Mouse (Mus musculus) ES-E14 (cell line): Measurements from ENCODE around the gene Ms4a18. TPM values are rescaled to one million over a fixed set of nuclear protein-coding genes. Genes with fewer than 3 reads are reported as not detected.

Source experiments
- DNase-seq: peaks from one replicate; pipeline ENCODE4 v3.0.0-alpha.2; 2013; ENCODE audit warnings: low read depth, low spot score
- H3K27ac ChIP-seq: 2 replicates; pipeline ENCODE4 v1.5.1; 2012; ENCODE audit warnings: low read depth, mild to moderate bottlenecking, low read length, moderate library complexity, mixed read lengths; ENCODE audit not compliant: poor library complexity, insufficient read depth, severe bottlenecking
- H3K36me3 ChIP-seq: 2 replicates; pipeline ENCODE4 v1.6.1; 2012; ENCODE audit warnings: mild to moderate bottlenecking, low read length, moderate library complexity, mixed read lengths; ENCODE audit not compliant: control insufficient read depth, poor library complexity, insufficient read depth, severe bottlenecking
- H3K4me1 ChIP-seq, 2 experiments: fragments of 150-350 bp in 1 of 2; sonication (generic) in 1 of 2; 2 replicates each; pipeline ENCODE4 v1.6.1; 2012; ENCODE audit warnings: low read length in 2 of 2, mild to moderate bottlenecking in 1 of 2, mixed read lengths in 1 of 2; ENCODE audit not compliant: control insufficient read depth in 2 of 2, insufficient read depth in 2 of 2, poor library complexity in 1 of 2
- H3K4me3 ChIP-seq, 2 experiments: fragments of 150-350 bp in 1 of 2; sonication (generic) in 1 of 2; 2 replicates each; pipeline ENCODE4 v1.5.1; 2012; ENCODE audit warnings: low read length in 2 of 2, low read depth in 1 of 2, mild to moderate bottlenecking in 1 of 2, mixed read lengths in 1 of 2; ENCODE audit not compliant: insufficient read depth in 1 of 2, poor library complexity in 1 of 2, severe bottlenecking in 1 of 2
- H3K9ac ChIP-seq: 2 replicates; pipeline ENCODE4 v1.6.1; 2012; ENCODE audit warnings: low read depth, mild to moderate bottlenecking, low read length, mixed read lengths; ENCODE audit not compliant: poor library complexity, insufficient read depth, severe bottlenecking
- H3K9me3 ChIP-seq: fragments of 150-350 bp; sonication (generic); 2 replicates; pipeline ENCODE4 v1.6.1; 2012; ENCODE audit warnings: low read depth, mild to moderate bottlenecking, low read length; ENCODE audit not compliant: control insufficient read depth, insufficient read depth
- CHD2 ChIP-seq: IDR thresholded peaks from 2 replicates; pipeline ENCODE4 v1.6.1; 2014; ENCODE audit warnings: mild to moderate bottlenecking, low read depth, low read length, inconsistent platforms
- HCFC1 ChIP-seq: IDR thresholded peaks from 2 replicates; pipeline ENCODE4 v1.6.1; 2012; ENCODE audit warnings: low read length, inconsistent platforms, borderline replicate concordance; ENCODE audit not compliant: insufficient read depth
- MAFK ChIP-seq: IDR thresholded peaks from 2 replicates; pipeline ENCODE4 v1.6.1; 2014; ENCODE audit warnings: mild to moderate bottlenecking, low read depth, low read length, inconsistent platforms; ENCODE audit not compliant: insufficient read depth
- ZC3H11A ChIP-seq: IDR thresholded peaks from 2 replicates; pipeline ENCODE4 v1.6.1; 2012; ENCODE audit warnings: low read depth, mild to moderate bottlenecking, inconsistent platforms, low read length, borderline replicate concordance
- ZNF384 ChIP-seq: IDR thresholded peaks from 2 replicates; pipeline ENCODE4 v1.6.1; 2012; ENCODE audit warnings: low read depth, low read length, inconsistent platforms
- in situ Hi-C, 2 experiments: fragments of 600-800 bp; cut with MboI; formaldehyde crosslinking; loops; one replicate each; pipeline ENCODE4 v1.15.1; 2025; ENCODE audit warnings: low sequenced_read_pairs in 2 of 2, inconsistent platforms in 1 of 2; ENCODE audit not compliant: unreplicated experiment in 2 of 2
- total RNA-seq: library from RNA; depleted of rRNA; stranded (reverse); fragments of 300-350 nt; gene quantifications from 2 replicates; pipeline ENCODE4 v1.2.3, GENCODE M21; 2012

The Ms4a18 gene
- total RNA-seq, 1 experiment, result not detected

DNA sequence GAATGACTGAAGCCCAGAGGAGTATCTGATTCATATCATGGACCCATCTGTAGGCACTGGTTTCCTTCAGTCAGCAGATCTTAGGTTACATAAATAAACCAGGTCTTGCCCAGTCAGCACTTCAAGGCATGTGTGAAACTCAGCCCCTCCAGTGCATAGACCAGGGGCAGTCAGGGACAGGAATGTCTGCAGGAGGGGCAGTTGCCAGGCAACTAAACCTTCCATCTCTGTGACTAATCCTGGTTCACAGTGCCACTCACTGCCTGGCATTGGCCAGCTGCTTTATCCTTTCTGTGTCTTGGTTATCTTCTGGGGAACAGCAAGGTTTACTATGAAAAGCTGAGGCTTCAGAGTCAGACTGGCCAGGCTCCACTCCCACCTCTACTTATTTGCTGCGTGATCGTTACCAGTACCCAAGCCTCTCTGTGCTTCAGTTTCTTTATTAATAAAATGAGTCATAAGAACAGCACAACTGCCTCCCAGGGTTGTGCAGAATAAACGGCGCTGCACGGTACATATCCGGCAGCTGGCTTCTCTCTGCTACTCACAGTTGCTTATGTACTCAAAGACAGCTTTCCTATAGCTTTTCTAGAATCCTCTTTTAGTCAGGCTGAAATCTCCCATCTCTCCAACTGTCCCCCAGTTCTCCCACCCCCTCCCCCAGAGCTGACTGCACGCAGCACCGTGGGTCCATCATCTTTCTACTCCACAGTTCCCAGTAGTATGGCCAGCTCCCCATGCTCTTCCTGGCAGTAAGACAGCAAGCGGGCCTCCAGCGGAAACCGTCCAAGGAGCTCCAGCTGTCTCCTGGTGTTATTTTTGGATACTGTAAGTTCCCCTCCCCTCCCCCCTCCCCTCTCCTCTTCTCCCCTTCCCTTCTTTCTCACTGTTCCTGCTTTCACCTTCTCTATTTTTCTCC is 65.6 kb downstream of the Ms4a18 start:
- Histone ChIP-seq H3K36me3 (no peaks in the 10 kb centered on the region), H3K9me3 (no peaks in the 10 kb centered on the region), H3K27ac (no peak overlapping the region), H3K4me3 (no peak overlapping the region), H3K9ac (no peak overlapping the region), H3K4me1 (peaks cover 6 to 10% of the 10 kb centered on the region in 2 experiments; a peak in 3 of 4 replicates)
- no peak for DNase-seq
- in situ Hi-C loops, result loop anchor here in 1 of 2 experiments (25.0 kb wide), 1 partner anchor 240 kb away; no protein-coding TSS in a partner anchor
- TF ChIP-seq ZC3H11A (no peak), MAFK (peak; percentile 62; the same call in 1 of the 2 replicates)

DNA sequence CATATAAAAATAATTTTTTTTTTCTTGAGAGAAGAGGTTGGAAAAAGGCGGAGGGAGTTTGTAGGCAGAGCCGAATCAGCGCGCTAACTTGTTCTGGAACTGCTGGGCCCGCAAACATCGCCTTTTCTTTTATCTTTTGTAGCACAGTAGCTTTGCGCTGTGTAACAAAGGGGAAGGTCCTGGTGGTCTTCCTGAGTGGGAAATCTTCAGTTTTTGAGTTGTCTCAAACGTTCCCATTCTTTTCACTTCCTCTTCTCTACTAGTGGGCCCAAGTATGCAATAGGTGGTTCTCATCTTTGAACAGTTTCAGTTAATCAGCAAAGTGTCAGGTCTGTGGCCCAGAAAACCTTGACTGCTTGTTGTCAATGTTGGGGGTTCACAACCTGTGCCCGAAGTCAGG is 68.3 kb downstream of the Ms4a18 start:
- no peak for DNase-seq
- Histone ChIP-seq H3K4me3 (peak overlapping the region; percentile 17 to 68; a peak in 3 of 4 replicates), H3K27ac (no peak overlapping the region; the same call in 1 of the 2 replicates), H3K4me1 (peaks cover 7 to 17% of the 10 kb centered on the region in 2 experiments; a peak in 3 of 4 replicates), H3K36me3 (peaks cover 16% of the 10 kb centered on the region), H3K9me3 (no peaks in the 10 kb centered on the region), H3K9ac (peak overlapping the region; percentile 63; the same call in 1 of the 2 replicates)
- TF ChIP-seq ZC3H11A (no peak), MAFK (no peak), CHD2 (no peak), HCFC1 (no peak), ZNF384 (no peak)
- in situ Hi-C loops, result no loop called here

DNA sequence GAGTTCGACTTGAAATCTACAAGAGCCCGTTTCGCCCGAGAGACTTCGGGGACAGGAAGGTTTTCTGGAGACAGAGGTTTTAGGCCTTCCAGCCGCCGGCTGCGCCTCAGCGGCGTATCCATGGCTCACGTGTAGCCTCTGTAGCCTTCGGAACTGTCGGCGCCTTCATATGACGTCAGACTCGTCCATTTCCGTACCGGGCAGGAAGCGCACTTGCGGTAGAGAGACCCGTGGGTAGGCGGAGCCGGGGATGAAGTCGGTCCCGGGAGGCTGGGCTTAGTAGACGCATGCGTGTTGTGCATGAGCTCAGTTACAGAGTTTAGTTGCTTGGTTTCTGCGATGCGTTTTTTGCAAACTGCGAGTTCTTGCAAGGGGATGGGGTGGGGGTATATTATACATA is 68.7 kb downstream of the Ms4a18 start, which contains the start of gene Ccdc86:
TSS of gene Ccdc86 (minus strand) at position 155 of the 400 bp plus-strand sequence.
- peak; percentile 97 for DNase-seq
- in situ Hi-C loops, result no loop called here
- no peaks in the 10 kb centered on the region for H3K9me3 ChIP-seq
- peaks cover 7 to 17% of the 10 kb centered on the region in 2 experiments; a peak in 3 of 4 replicates for H3K4me1 ChIP-seq
- peak within 1 kb of the TSS; percentile 3 for H3K27ac ChIP-seq
- TF ChIP-seq HCFC1 (peak; percentile 87), ZC3H11A (no peak), ZNF384 (0 out of 2 replicates have a peak, but pooled peaks have one; percentile 34), MAFK (no peak), CHD2 (no peak)
- peak within 1 kb of the TSS; percentile 89 for H3K9ac ChIP-seq
- peaks cover 21% of the 10 kb centered on the region for H3K36me3 ChIP-seq
- peak within 1 kb of the TSS; percentile 68 to 89 for H3K4me3 ChIP-seq

DNA sequence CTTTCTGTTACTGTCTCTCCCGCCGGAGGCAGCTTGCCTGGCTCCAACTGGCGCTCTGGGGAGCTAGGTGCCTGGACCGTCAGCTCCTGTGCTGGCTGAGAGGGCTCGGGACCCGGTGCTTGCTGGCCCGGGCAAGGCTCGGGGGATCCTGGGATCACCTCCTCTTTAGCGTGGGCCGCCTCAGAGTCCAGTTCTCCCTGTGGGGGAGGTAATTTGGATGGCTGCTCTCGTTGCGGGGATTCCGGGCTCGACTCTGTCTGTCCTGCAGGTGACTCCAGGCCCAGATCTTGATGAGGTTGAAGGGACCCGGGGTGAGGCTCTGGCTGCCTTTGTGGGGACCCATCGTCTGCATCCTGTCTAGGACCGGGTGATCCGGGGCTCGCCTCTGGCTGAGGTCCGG is 69.4 kb downstream of the Ms4a18 start:
- DNase-seq, result no peak
- Histone ChIP-seq H3K9ac (peak overlapping the region; percentile 89), H3K4me1 (peaks cover 7 to 17% of the 10 kb centered on the region in 2 experiments; a peak in 3 of 4 replicates), H3K36me3 (peaks cover 27% of the 10 kb centered on the region), H3K4me3 (peak overlapping the region; percentile 68 to 89), H3K27ac (peak overlapping the region; percentile 3; the same call in 1 of the 2 replicates), H3K9me3 (no peaks in the 10 kb centered on the region)
- in situ Hi-C loops, result no loop called here
- no peak for TF ChIP-seq CHD2
- no peak for TF ChIP-seq HCFC1
- TF ChIP-seq ZNF384, result no peak
- TF ChIP-seq ZC3H11A, result no peak
